Mouse (Mus musculus) erythroblast, embryonic 14.5 days (primary cell): Measurements from ENCODE around the gene Klhl41. TPM values are rescaled to one million over a fixed set of nuclear protein-coding genes. Genes with fewer than 3 reads are reported as not detected.
A peak's percentile ranks its signal among the peaks of the same experiment; 100 is the strongest.
"Not testable (repeated sequence)": the region's sequence is repeated elsewhere in the genome, so short reads cannot be mapped to it uniquely, and the experiment has no call there.

Source experiments
- H3K27me3 ChIP-seq: 2 replicates; pipeline ENCODE4 v1.6.1; 2012; ENCODE audit warnings: inconsistent platforms; ENCODE audit not compliant: control insufficient read depth
- H3K36me3 ChIP-seq: 2 replicates; pipeline ENCODE4 v1.6.1; 2012; ENCODE audit warnings: mild to moderate bottlenecking, inconsistent platforms; ENCODE audit not compliant: control insufficient read depth
- H3K4me1 ChIP-seq: 2 replicates; pipeline ENCODE4 v1.6.1; 2012; ENCODE audit warnings: inconsistent platforms; ENCODE audit not compliant: control insufficient read depth
- H3K4me3 ChIP-seq: replicated peaks from 2 replicates; pipeline ENCODE3; 2012; ENCODE audit warnings: moderate library complexity, mild to moderate bottlenecking, inconsistent platforms
- H3K9me3 ChIP-seq: 2 replicates; pipeline ENCODE4 v1.6.1; 2012; ENCODE audit warnings: low read length, inconsistent platforms, mixed read lengths; ENCODE audit not compliant: control insufficient read depth
- GATA1 ChIP-seq: IDR thresholded peaks from 2 replicates; pipeline ENCODE4 v1.6.1; 2012; ENCODE audit warnings: low read length, inconsistent platforms, mixed read lengths
- TAL1 ChIP-seq: IDR thresholded peaks from 3 replicates; pipeline ENCODE4 v1.6.1; 2012; ENCODE audit warnings: low read length, inconsistent platforms, mixed read lengths
- polyA plus RNA-seq: library from polyadenylated mRNA; stranded (reverse); fragments of >175 nt; gene quantifications from 2 replicates; pipeline ENCODE4 v1.2.3, GENCODE M21; 2012

Klhl41 gene
- not detected in 2 replicates for polyA plus RNA-seq

- Histone ChIP-seq H3K9me3 (no peaks in the 10 kb centered on the region), H3K27me3 (no peaks in the 10 kb centered on the region), H3K4me3 (no peak within 1 kb of the TSS), H3K36me3 (no peaks in the 10 kb centered on the region), H3K4me1 (no peaks in the 10 kb centered on the region)
- no peak for TF ChIP-seq GATA1
- no peak for TF ChIP-seq TAL1
Observed at GRCm38 (mm10) chr2:69669853-69670252, at the start of gene Klhl41. TSS of gene Klhl41 (plus strand) at chr2:69670120.

DNA sequence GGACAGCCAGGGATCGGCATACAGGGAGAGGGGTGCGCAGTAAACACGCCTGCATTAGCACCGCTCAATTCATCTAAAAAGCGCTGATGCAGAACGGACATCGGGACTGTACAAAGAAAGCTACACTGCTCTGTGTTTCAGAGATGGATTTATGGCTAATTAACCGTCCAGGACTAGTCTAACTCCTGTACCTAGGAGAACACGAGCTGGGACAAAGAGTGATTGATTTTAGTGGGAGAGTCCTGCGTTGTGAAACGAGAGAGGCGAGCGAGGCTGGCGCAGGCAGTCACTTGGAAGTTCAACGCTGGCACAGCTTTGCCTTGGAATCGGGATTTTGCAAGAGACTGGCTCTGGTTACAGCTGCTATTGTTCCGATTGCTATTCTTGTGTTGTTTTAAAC is 40.7 kb upstream of the Klhl41 start:
- Histone ChIP-seq H3K4me3 (no peak overlapping the region), H3K36me3 (no peaks in the 10 kb centered on the region), H3K4me1 (no peaks in the 10 kb centered on the region), H3K9me3 (peaks cover 5% of the 10 kb centered on the region; the same call in 1 of the 2 replicates), H3K27me3 (no peaks in the 10 kb centered on the region)
- no peak for TF ChIP-seq TAL1
- TF ChIP-seq GATA1: no peak

- no peak for TF ChIP-seq GATA1
- TF ChIP-seq TAL1: no peak
- H3K4me3 ChIP-seq: no peak overlapping the region
- H3K36me3 ChIP-seq: no peaks in the 10 kb centered on the region
- peaks cover 5% of the 10 kb centered on the region; the same call in 1 of the 2 replicates for H3K9me3 ChIP-seq
- H3K4me1 ChIP-seq: no peaks in the 10 kb centered on the region
- no peaks in the 10 kb centered on the region for H3K27me3 ChIP-seq
Observed at GRCm38 (mm10) chr2:69629914-69630313, 40.0 kb upstream of the Klhl41 start.

GRCm38 (mm10) chr2:69630792-69631191 is 39.1 kb upstream of the Klhl41 start:
- Histone ChIP-seq H3K27me3 (no peaks in the 10 kb centered on the region), H3K36me3 (no peaks in the 10 kb centered on the region), H3K9me3 (peaks cover 5% of the 10 kb centered on the region; the same call in 1 of the 2 replicates), H3K4me3 (no peak overlapping the region), H3K4me1 (peaks cover 3% of the 10 kb centered on the region)
- TF ChIP-seq GATA1 (no peak), TAL1 (no peak)

- Histone ChIP-seq H3K4me1 (peaks cover 3% of the 10 kb centered on the region), H3K4me3 (no peak overlapping the region), H3K27me3 (no peaks in the 10 kb centered on the region), H3K36me3 (no peaks in the 10 kb centered on the region), H3K9me3 (peaks cover 5% of the 10 kb centered on the region)
- TF ChIP-seq GATA1: no peak
- no peak for TF ChIP-seq TAL1
Observed at GRCm38 (mm10) chr2:69631449-69631848, 38.5 kb upstream of the Klhl41 start.

DNA sequence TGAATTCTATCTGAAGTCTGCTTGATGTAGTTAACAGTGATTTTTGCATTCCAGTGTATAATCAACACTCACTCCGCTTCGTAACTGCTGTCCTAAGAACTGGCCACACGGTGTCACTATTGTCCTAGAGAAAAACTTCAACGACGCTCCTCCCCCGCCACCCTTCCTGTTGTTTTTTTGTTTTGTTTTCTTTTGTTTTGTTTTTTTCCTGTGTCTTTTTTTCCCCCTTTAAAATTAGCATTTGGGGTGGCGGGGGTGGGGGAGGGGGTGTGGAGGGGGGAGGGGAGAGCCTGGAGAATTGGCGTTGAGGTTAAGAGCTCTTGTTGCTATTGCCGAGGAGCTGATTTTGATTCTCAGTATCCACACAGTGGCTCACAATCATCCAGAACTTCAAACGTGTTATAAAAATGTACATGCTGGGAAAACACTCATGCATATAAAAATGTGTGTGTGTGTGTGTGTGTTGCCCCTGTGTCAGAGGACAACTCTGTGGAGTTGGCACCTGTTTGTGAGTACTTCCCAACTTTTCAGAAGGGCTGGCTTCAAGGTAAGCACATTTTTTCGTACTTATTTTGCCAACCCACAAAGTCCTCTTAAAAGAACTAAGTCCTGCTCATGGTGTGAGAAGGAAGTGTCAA is 34.7 kb upstream of the Klhl41 start:
- TF ChIP-seq TAL1: no peak
- TF ChIP-seq GATA1: no peak

GRCm38 (mm10) chr2:69635807-69636206 is 34.1 kb upstream of the Klhl41 start:
- Histone ChIP-seq H3K9me3 (peaks cover 11% of the 10 kb centered on the region), H3K4me3 (no peak overlapping the region), H3K27me3 (no peaks in the 10 kb centered on the region), H3K36me3 (no peaks in the 10 kb centered on the region), H3K4me1 (peaks cover 3% of the 10 kb centered on the region)
- TF ChIP-seq TAL1 (no peak), GATA1 (no peak)

More for the DNA sequence above, 34.7 kb upstream of the Klhl41 start:
- Histone ChIP-seq H3K4me3 (peak overlapping the region; percentile 51), H3K9me3 (peaks cover 11% of the 10 kb centered on the region), H3K27me3 (no peaks in the 10 kb centered on the region), H3K4me1 (peaks cover 3% of the 10 kb centered on the region), H3K36me3 (no peaks in the 10 kb centered on the region)

- H3K9me3 ChIP-seq: peaks cover 11% of the 10 kb centered on the region
- not testable (repeated sequence) for H3K4me3 ChIP-seq, H3K36me3 ChIP-seq, H3K4me1 ChIP-seq, H3K27me3 ChIP-seq
Observed at GRCm38 (mm10) chr2:69637989-69638388, 31.9 kb upstream of the Klhl41 start.

GRCm38 (mm10) chr2:69640100-69640499 is 29.8 kb upstream of the Klhl41 start:
- H3K4me3 ChIP-seq: no peak overlapping the region
- peaks cover 11% of the 10 kb centered on the region for H3K9me3 ChIP-seq
- TF ChIP-seq TAL1 (no peak), GATA1 (no peak)
- no peaks in the 10 kb centered on the region for H3K27me3 ChIP-seq
- no peaks in the 10 kb centered on the region for H3K36me3 ChIP-seq
- peaks cover 3% of the 10 kb centered on the region for H3K4me1 ChIP-seq

DNA sequence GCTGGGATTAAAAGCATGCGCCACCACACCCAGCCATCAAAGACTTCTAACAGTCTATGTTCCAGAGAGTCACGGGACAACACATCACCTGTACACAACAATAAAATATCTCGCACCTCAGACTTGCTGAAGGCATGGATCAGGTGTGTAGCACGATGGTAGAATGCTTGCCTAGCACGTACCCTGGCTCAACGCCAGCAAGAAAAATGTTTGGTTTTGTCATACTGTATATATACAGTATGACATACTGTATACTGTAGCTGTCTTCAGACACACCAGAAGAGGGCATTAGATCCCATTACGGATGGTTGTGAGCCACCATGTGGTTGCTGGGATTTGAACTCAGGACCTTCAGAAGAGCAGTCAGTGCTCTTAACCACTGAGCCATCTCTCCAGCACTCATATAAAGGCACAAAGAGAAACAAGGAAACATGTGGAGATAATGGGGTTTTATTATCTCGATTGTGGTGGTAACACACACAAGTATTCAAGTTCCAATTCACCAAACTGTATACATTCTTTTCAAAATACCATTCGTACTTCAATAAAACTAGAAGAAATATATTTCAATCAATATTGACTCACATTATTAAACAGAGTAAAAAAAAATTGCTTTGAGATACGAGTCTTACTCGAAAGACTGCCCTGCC is 24.8 kb upstream of the Klhl41 start:
- Histone ChIP-seq H3K9me3 (no peaks in the 10 kb centered on the region), H3K4me1 (peaks cover 15% of the 10 kb centered on the region), H3K36me3 (no peaks in the 10 kb centered on the region), H3K27me3 (peaks cover 2% of the 10 kb centered on the region; the same call in 1 of the 2 replicates), H3K4me3 (no peak overlapping the region)
- TF ChIP-seq GATA1 (no peak), TAL1 (no peak)
